15 mouse cellular contexts compared by ENCODE assay signal in genomic region chr13:38573281-38573680, GRCm38 (mm10). TPM values are rescaled to one million over a fixed set of nuclear protein-coding genes. Genes with fewer than 3 reads are reported as not detected.
DNase-seq lines count a peak whose midpoint lies in the region.
"Had no signal": no experiment of that assay in that cellular context is flagged by ENCODE, and none has a peak within 500 bp of the region (broad histone marks: within the 10 kb centered on the region; RNA-seq: fewer than 3 reads in every experiment).

No protein-coding gene starts in this region.

- intact Hi-C loops in heart, postnatal 25 days (cut with DNase I) = no loop called here

- DNase-seq in heart, adult 11 months = peak; percentile 89
- no peak for DNase-seq in heart, postnatal 25 days (ENCODE audit: low spot score)
- peak; percentile 26 for DNase-seq in lung, postnatal 25 days (ENCODE audit: low spot score)
- no peak for DNase-seq in lung, postnatal 10 days
- peak; percentile 46 for DNase-seq in adrenal gland, postnatal 10 days
- DNase-seq in frontal cortex, postnatal 10 days (ENCODE audit: low spot score in 2 of 2) = no peak
- DNase-seq: B cell, adult 2 months; cerebellum, adult 2 months; cerebellum, postnatal 14 days; gastrocnemius, postnatal 14 days; heart, adult 2 months; kidney, adult 9 months; kidney, postnatal 10 days; layer of hippocampus, postnatal 36 days; liver, embryonic 13.5 days had no signal

RNA-seq across cellular contexts. Expression of gene Txndc5, which starts 44.7 kb away (rescaled TPM):
- total RNA-seq in heart, postnatal 25 days (2021) = 10 to 100 TPM; 32.3 to 37.4 TPM
- total RNA-seq in adrenal gland, postnatal 10 days (2021) = 100 to 1,000 TPM; 147 to 152 TPM

Comparison
In these comparisons a context has a peak if more than half of its experiments do, and no peak if none do; other contexts are left out.
1. DNase-seq: peak in heart, adult 11 months (single experiment), lung, postnatal 25 days (single experiment) and adrenal gland, postnatal 10 days (single experiment); none in heart, postnatal 25 days (single experiment), lung, postnatal 10 days (single experiment) and frontal cortex, postnatal 10 days (0 of 2).